Mouse (Mus musculus): Measurements from ENCODE around the gene Spesp1.

- TF ChIP-seq CTCF (IDR thresholded peaks at IDR 0.05; ENCODE audit: borderline replicate concordance, control insufficient read depth, extremely low read depth, insufficient read depth, low read length, poor library complexity) = no peak
- TF ChIP-seq POLR2A (IDR thresholded peaks at IDR 0.05; ENCODE audit: control insufficient read depth, extremely low read depth, insufficient read depth, low read length, poor library complexity) = no peak
Observed at GRCm38 (mm10) chr9:62270775-62271399, 11.1 kb downstream of the Spesp1 start.
